ENCODE assay signal across 21 mouse cellular contexts in the genomic region with DNA sequence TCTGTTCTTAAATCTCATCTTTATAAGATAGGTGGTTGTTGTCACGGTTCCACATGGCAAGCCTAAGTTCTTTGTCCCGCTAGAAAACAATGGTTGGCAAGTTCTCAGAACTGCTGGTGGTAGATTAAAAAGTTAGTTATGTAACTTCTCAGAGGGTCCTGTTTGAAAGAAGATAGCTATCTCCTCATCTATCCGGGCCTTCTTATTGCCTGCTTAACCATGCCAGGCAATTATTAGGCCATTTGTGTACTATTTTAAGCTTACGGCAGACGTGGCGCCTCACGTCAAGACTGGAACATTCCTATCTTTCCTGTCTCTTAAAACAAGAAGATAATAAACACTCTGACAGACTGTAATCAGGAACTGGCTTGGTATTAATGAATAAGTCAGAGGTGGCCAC.
A peak's percentile ranks its signal among the peaks of the same experiment; 100 is the strongest.
DNase-seq lines count a peak whose midpoint lies in the region; ATAC-seq and TF ChIP-seq lines count a peak whose summit lies in the region.
"Had no signal": no experiment of that assay in that cellular context is flagged by ENCODE, and none has a peak within 500 bp of the region (broad histone marks: within the 10 kb centered on the region; RNA-seq: fewer than 3 reads in every experiment).

No protein-coding gene starts in this region.

- peak; percentile 12 for DNase-seq in heart, adult 8-10 months (ENCODE audit: low spot score)
- no peak for DNase-seq in heart, embryonic 10.5 days (ENCODE audit: low spot score)
- peak; percentile 11 for DNase-seq in fat pad, adult 2 months (ENCODE audit: extremely low read depth, low read depth, low spot score)
- peak; percentile 8 for DNase-seq in lung, embryonic 14.5 days
- DNase-seq in lung, postnatal 14 days: peak; percentile 16
- no peak for DNase-seq in kidney, postnatal 14 days
- DNase-seq in adrenal gland, adult 2 months: no peak
- DNase-seq: adrenal gland, postnatal 10 days; cerebellum, adult 11 months; cerebellum, adult 8-10 months; cerebellum, postnatal 14 days; gastrocnemius, adult 2 months; gastrocnemius, postnatal 25 days had no signal

- H3K9ac ChIP-seq in lung, embryonic 14.5 days: no peak overlapping the region
- H3K9ac ChIP-seq in hindbrain, embryonic 16.5 days (ENCODE audit: low read depth, low read length): no peak overlapping the region
- H3K9ac ChIP-seq: embryonic facial prominence, embryonic 12.5 days; forebrain, embryonic 13.5 days; heart, embryonic 15.5 days; hindbrain, embryonic 12.5 days had no signal

- H3K9me3 ChIP-seq in heart, embryonic 10.5 days: no peaks in the 10 kb centered on the region
- no peaks in the 10 kb centered on the region for H3K9me3 ChIP-seq in lung, embryonic 14.5 days (ENCODE audit: low read depth, low read length)
- no peaks in the 10 kb centered on the region for H3K9me3 ChIP-seq in hindbrain, embryonic 16.5 days (ENCODE audit: control insufficient read depth, low read length)
- H3K9me3 ChIP-seq: embryonic facial prominence, embryonic 12.5 days; forebrain, embryonic 13.5 days; G1E; heart, embryonic 15.5 days; hindbrain, embryonic 12.5 days had no signal

- H3K27ac ChIP-seq in heart, embryonic 10.5 days: no peak overlapping the region
- H3K27ac ChIP-seq in lung, embryonic 14.5 days (ENCODE audit: low read depth): no peak overlapping the region
- no peak overlapping the region for H3K27ac ChIP-seq in hindbrain, embryonic 16.5 days (ENCODE audit: low read depth, low read length)
- H3K27ac ChIP-seq: embryonic facial prominence, embryonic 12.5 days; forebrain, embryonic 13.5 days; gastrocnemius, adult 2 months; heart, embryonic 15.5 days; hindbrain, embryonic 12.5 days; hindbrain, postnatal 0 days had no signal

- ATAC-seq in lung, embryonic 14.5 days (ENCODE audit: insufficient read depth): no peak
- no peak for ATAC-seq in hindbrain, embryonic 16.5 days
- ATAC-seq: CD4-positive, CD25-positive, alpha-beta regulatory T cell, adult 4 months; forebrain, embryonic 13.5 days; hindbrain, postnatal 0 days had no signal

- H3K4me1 ChIP-seq in heart, embryonic 10.5 days: peaks cover 4% of the 10 kb centered on the region; the same call in 1 of the 2 replicates
- no peaks in the 10 kb centered on the region for H3K4me1 ChIP-seq in lung, embryonic 14.5 days (ENCODE audit: insufficient read depth)
- no peaks in the 10 kb centered on the region for H3K4me1 ChIP-seq in hindbrain, embryonic 16.5 days (ENCODE audit: control insufficient read depth, insufficient read depth, low read depth, low read length)
- H3K4me1 ChIP-seq: embryonic facial prominence, embryonic 12.5 days; forebrain, embryonic 13.5 days; heart, embryonic 15.5 days; hindbrain, embryonic 12.5 days had no signal

- H3K27me3 ChIP-seq in heart, embryonic 10.5 days (ENCODE audit: insufficient read depth, poor library complexity, severe bottlenecking): no peaks in the 10 kb centered on the region
- H3K27me3 ChIP-seq in lung, embryonic 14.5 days (ENCODE audit: insufficient read depth, low read length): no peaks in the 10 kb centered on the region
- no peaks in the 10 kb centered on the region for H3K27me3 ChIP-seq in hindbrain, embryonic 16.5 days (replicated peaks; ENCODE audit: control insufficient read depth, insufficient read depth, low read length)
- H3K27me3 ChIP-seq: embryonic facial prominence, embryonic 12.5 days; forebrain, embryonic 13.5 days; heart, embryonic 15.5 days; hindbrain, embryonic 12.5 days had no signal

- WGBS in heart, embryonic 10.5 days: 58% methylated on average over 7 of the region's 7 CpGs
- WGBS in lung, embryonic 14.5 days: 43% methylated on average over 7 of the region's 7 CpGs
- 81% methylated on average over 7 of the region's 7 CpGs for WGBS in hindbrain, embryonic 16.5 days

- H3K4me3 ChIP-seq in heart, embryonic 10.5 days: no peak overlapping the region
- no peak overlapping the region for H3K4me3 ChIP-seq in lung, embryonic 14.5 days (ENCODE audit: low read depth, low read length)
- no peak overlapping the region for H3K4me3 ChIP-seq in hindbrain, embryonic 16.5 days (ENCODE audit: low read length)
- H3K4me3 ChIP-seq: embryonic facial prominence, embryonic 12.5 days; forebrain, embryonic 13.5 days; gastrocnemius, adult 2 months; heart, embryonic 15.5 days; hindbrain, embryonic 12.5 days had no signal

- H3K4me2 ChIP-seq in lung, embryonic 14.5 days: peak overlapping the region; percentile 2; the same call in 1 of the 2 replicates
- H3K4me2 ChIP-seq in hindbrain, embryonic 16.5 days (ENCODE audit: low read length): no peak overlapping the region
- H3K4me2 ChIP-seq: embryonic facial prominence, embryonic 12.5 days; forebrain, embryonic 13.5 days; heart, embryonic 15.5 days; hindbrain, embryonic 12.5 days had no signal

- TF ChIP-seq CTCF in lung, embryonic 14.5 days (IDR thresholded peaks at IDR 0.05; ENCODE audit: low read depth): no peak

- no peaks in the 10 kb centered on the region for H3K36me3 ChIP-seq in heart, embryonic 10.5 days
- H3K36me3 ChIP-seq in lung, embryonic 14.5 days (ENCODE audit: insufficient read depth): no peaks in the 10 kb centered on the region
- no peaks in the 10 kb centered on the region for H3K36me3 ChIP-seq in hindbrain, embryonic 16.5 days (ENCODE audit: control insufficient read depth, insufficient read depth, low read length)
- H3K36me3 ChIP-seq: embryonic facial prominence, embryonic 12.5 days; G1E; heart, embryonic 15.5 days; hindbrain, embryonic 12.5 days had no signal

Comparison
In these comparisons a context has a peak if more than half of its experiments do, and no peak if none do; other contexts are left out.
1. DNase-seq: peak in heart, adult 8-10 months (single experiment), fat pad, adult 2 months (single experiment), lung, embryonic 14.5 days (single experiment) and lung, postnatal 14 days (single experiment); none in heart, embryonic 10.5 days (single experiment), kidney, postnatal 14 days (single experiment) and adrenal gland, adult 2 months (single experiment).